Mouse (Mus musculus) embryonic facial prominence, embryonic 11.5 days (tissue): ENCODE results near the gene Sik3. TPM values are rescaled to one million over a fixed set of nuclear protein-coding genes. Genes with fewer than 3 reads are reported as not detected.
"Not testable (repeated sequence)": the region's sequence is repeated elsewhere in the genome, so short reads cannot be mapped to it uniquely, and the experiment has no call there.

ENCODE experiments used
- ATAC-seq: fragments of 200-750 bp; cut with Nextera tagmentation; replicated peaks from 2 replicates; pipeline ENCODE4 v1.8.0; 2017; ENCODE audit warnings: low read depth; ENCODE audit not compliant: insufficient number of reproducible peaks, low FRiP score, low TSS enrichment
- DNase-seq: peaks from one replicate; pipeline ENCODE4 v3.0.0-alpha.2; 2015; ENCODE audit warnings: low spot score
- H3K27ac ChIP-seq: fragments of 300-500 bp; sonication (generic); replicated peaks from 2 replicates; pipeline ENCODE4 v1.5.1; 2014; ENCODE audit warnings: mild to moderate bottlenecking, low read depth, low read length, control low read depth
- H3K27me3 ChIP-seq: fragments of 300-500 bp; sonication (generic); 2 replicates; pipeline ENCODE4 v1.6.1; 2014; ENCODE audit warnings: mild to moderate bottlenecking, low read length, moderate library complexity, mixed read lengths; ENCODE audit not compliant: control insufficient read depth, insufficient read depth
- H3K36me3 ChIP-seq: fragments of 300-500 bp; sonication (generic); replicated peaks from 2 replicates; pipeline ENCODE4 v1.6.1; 2014; ENCODE audit warnings: low read depth, mild to moderate bottlenecking, low read length, moderate library complexity, mixed read lengths; ENCODE audit not compliant: control insufficient read depth, insufficient read depth
- H3K4me1 ChIP-seq: fragments of 300-500 bp; sonication (generic); 2 replicates; pipeline ENCODE4 v1.6.1; 2014; ENCODE audit warnings: low read length, mixed read lengths; ENCODE audit not compliant: control insufficient read depth, insufficient read depth
- H3K4me2 ChIP-seq: fragments of 300-500 bp; sonication (generic); 2 replicates; pipeline ENCODE4 v1.6.1; 2014; ENCODE audit warnings: low read depth, mild to moderate bottlenecking, control low read depth, low read length, moderate library complexity
- H3K4me3 ChIP-seq: fragments of 300-500 bp; sonication (generic); 2 replicates; pipeline ENCODE4 v1.5.1; 2014; ENCODE audit warnings: low read depth, low read length, control low read depth
- H3K9ac ChIP-seq: fragments of 300-500 bp; sonication (generic); replicated peaks from 2 replicates; pipeline ENCODE4 v1.6.1; 2014; ENCODE audit warnings: mild to moderate bottlenecking, control low read depth, low read length
- H3K9me3 ChIP-seq: fragments of 300-500 bp; sonication (generic); replicated peaks from 2 replicates; pipeline ENCODE4 v1.6.1; 2016; ENCODE audit warnings: mild to moderate bottlenecking, low read length, inconsistent platforms, mixed read lengths; ENCODE audit not compliant: control insufficient read depth
- WGBS: fragments of 180-500 bp; shearing (Covaris S2); extraction: QIAGEN DNeasy Blood & Tissue Kit; methylation state at CpG from one replicate; pipeline ENCODE4 v1.1.7; 2014; 5-methylcytosine and 5-hydroxymethylcytosine counted together
- polyA plus RNA-seq: library from polyadenylated mRNA; unstranded; fragments of >200 nt; fragmentation: Nextera tagmentation; extraction: Ambion mirVana; gene quantifications from 2 replicates; pipeline ENCODE4 v1.2.1, GENCODE M21; 2014

The Sik3 gene
- polyA plus RNA-seq, 1 experiment from 2014 or later = 8.2 TPM

- Histone ChIP-seq H3K27ac (no peak overlapping the region), H3K36me3 (no peaks in the 10 kb centered on the region), H3K9me3 (no peaks in the 10 kb centered on the region), H3K4me1 (no peaks in the 10 kb centered on the region), H3K4me3 (no peak overlapping the region), H3K27me3 (no peaks in the 10 kb centered on the region), H3K4me2 (no peak overlapping the region), H3K9ac (no peak overlapping the region)
- 56% methylated on average over 7 of the region's 7 CpGs for WGBS
- ATAC-seq (no peak), DNase-seq (no peak)
Measured at GRCm38 (mm10) chr9:46085898-46086297, 73.3 kb downstream of the Sik3 start.

GRCm38 (mm10) chr9:46086826-46087225, 74.2 kb downstream of the Sik3 start:
- Histone ChIP-seq H3K4me1 (no peaks in the 10 kb centered on the region), H3K27ac (no peak overlapping the region), H3K36me3 (no peaks in the 10 kb centered on the region), H3K9me3 (no peaks in the 10 kb centered on the region), H3K4me2 (no peak overlapping the region), H3K9ac (no peak overlapping the region), H3K4me3 (no peak overlapping the region), H3K27me3 (no peaks in the 10 kb centered on the region)
- no peak for ATAC-seq
- no peak for DNase-seq
- 71% methylated on average over 3 of the region's 3 CpGs for WGBS

GRCm38 (mm10) chr9:46087461-46087860, 74.8 kb downstream of the Sik3 start:
- H3K27me3 ChIP-seq = no peaks in the 10 kb centered on the region
- WGBS = 79% methylated on average over 5 of the region's 5 CpGs
- DNase-seq (no peak), ATAC-seq (no peak)
- no peak overlapping the region for H3K9ac ChIP-seq
- no peaks in the 10 kb centered on the region for H3K4me1 ChIP-seq
- H3K4me3 ChIP-seq = no peak overlapping the region
- H3K4me2 ChIP-seq = no peak overlapping the region
- no peak overlapping the region for H3K27ac ChIP-seq
- no peaks in the 10 kb centered on the region for H3K9me3 ChIP-seq
- H3K36me3 ChIP-seq = no peaks in the 10 kb centered on the region

- H3K36me3 ChIP-seq = no peaks in the 10 kb centered on the region
- H3K27me3 ChIP-seq = no peaks in the 10 kb centered on the region
- no peak overlapping the region for H3K4me3 ChIP-seq
- H3K4me1 ChIP-seq = no peaks in the 10 kb centered on the region
- ATAC-seq (no peak), DNase-seq (no peak)
- H3K9ac ChIP-seq = no peak overlapping the region
- no peak overlapping the region for H3K27ac ChIP-seq
- H3K4me2 ChIP-seq = no peak overlapping the region
- 90% methylated on average over 10 of the region's 10 CpGs for WGBS
- H3K9me3 ChIP-seq = no peaks in the 10 kb centered on the region
Measured at GRCm38 (mm10) chr9:46088722-46089121, 76.1 kb downstream of the Sik3 start.

GRCm38 (mm10) chr9:46090066-46090465, 77.4 kb downstream of the Sik3 start:
- Histone ChIP-seq H3K9ac (no peak overlapping the region), H3K4me2 (no peak overlapping the region), H3K36me3 (no peaks in the 10 kb centered on the region), H3K27ac (no peak overlapping the region), H3K27me3 (no peaks in the 10 kb centered on the region), H3K4me1 (no peaks in the 10 kb centered on the region), H3K9me3 (no peaks in the 10 kb centered on the region), H3K4me3 (no peak overlapping the region)
- 48% methylated on average over 4 of the region's 4 CpGs for WGBS
- 0 out of 2 replicates have a peak, but pooled peaks have one; percentile 70 for ATAC-seq
- peak; percentile 35 for DNase-seq

GRCm38 (mm10) chr9:46091157-46091556, 78.5 kb downstream of the Sik3 start:
- not testable (repeated sequence) for H3K4me2 ChIP-seq, H3K36me3 ChIP-seq, H3K27ac ChIP-seq, H3K9ac ChIP-seq, H3K9me3 ChIP-seq, H3K4me3 ChIP-seq, H3K27me3 ChIP-seq, H3K4me1 ChIP-seq, ATAC-seq
- DNase-seq = peak; percentile 62
- WGBS = 45% methylated on average over 1 of the region's 1 CpGs

GRCm38 (mm10) chr9:46092633-46093032, 80.0 kb downstream of the Sik3 start:
- Histone ChIP-seq H3K4me3 (no peak overlapping the region), H3K36me3 (no peaks in the 10 kb centered on the region), H3K27ac (no peak overlapping the region), H3K4me1 (no peaks in the 10 kb centered on the region), H3K9me3 (no peaks in the 10 kb centered on the region), H3K4me2 (no peak overlapping the region), H3K27me3 (no peaks in the 10 kb centered on the region), H3K9ac (no peak overlapping the region)
- ATAC-seq (no peak), DNase-seq (no peak)
- WGBS = 90% methylated on average over 6 of the region's 6 CpGs

GRCm38 (mm10) chr9:46098360-46098985, 85.9 kb downstream of the Sik3 start:
- 88% methylated on average over 15 of the region's 15 CpGs for WGBS
- H3K4me3 ChIP-seq = no peak overlapping the region
- no peaks in the 10 kb centered on the region for H3K27me3 ChIP-seq
- H3K9me3 ChIP-seq = no peaks in the 10 kb centered on the region
- no peak for ATAC-seq
- H3K4me1 ChIP-seq = no peaks in the 10 kb centered on the region
- H3K27ac ChIP-seq = no peak overlapping the region
- no peak overlapping the region for H3K4me2 ChIP-seq
- H3K9ac ChIP-seq = no peak overlapping the region
- DNase-seq = no peak
- no peaks in the 10 kb centered on the region for H3K36me3 ChIP-seq
